Mouse (Mus musculus): ENCODE data around the gene Foxd3.

- no peak for TF ChIP-seq CTCF (IDR thresholded peaks at IDR 0.05; ENCODE audit: low read depth, low read length)
- TF ChIP-seq GATA1 (IDR thresholded peaks at IDR 0.05; ENCODE audit: borderline replicate concordance, low read length): no peak
- TF ChIP-seq TAL1 (conservative IDR thresholded peaks at IDR 0.05; ENCODE audit: low read depth, low read length): no peak
Observed at GRCm38 (mm10) chr4:99645560-99645959, 10.5 kb upstream of the Foxd3 start.

Measured in G1E (cell line).